Mouse (Mus musculus) forebrain, embryonic 12.5 days (tissue): ENCODE results near the gene Gfi1b. TPM values are rescaled to one million over a fixed set of nuclear protein-coding genes. Genes with fewer than 3 reads are reported as not detected.

Experiments
- ATAC-seq: fragments of 200-750 bp; cut with Nextera tagmentation; 2 replicates; pipeline ENCODE4 v1.8.0; 2017; ENCODE audit warnings: moderate TSS enrichment; ENCODE audit not compliant: low FRiP score
- H3K27ac ChIP-seq: fragments of 300-500 bp; sonication (generic); 2 replicates; pipeline ENCODE4 v1.5.1; 2016; ENCODE audit warnings: mild to moderate bottlenecking
- H3K27me3 ChIP-seq: fragments of 300-500 bp; sonication (generic); 2 replicates; pipeline ENCODE4 v1.6.1; 2016; ENCODE audit warnings: mild to moderate bottlenecking
- H3K36me3 ChIP-seq: fragments of 300-500 bp; sonication (generic); replicated peaks from 2 replicates; pipeline ENCODE4 v1.6.1; 2016; ENCODE audit warnings: mild to moderate bottlenecking
- H3K4me1 ChIP-seq: fragments of 300-500 bp; sonication (generic); 2 replicates; pipeline ENCODE4 v1.6.1; 2016
- H3K4me2 ChIP-seq: fragments of 300-500 bp; sonication (generic); 2 replicates; pipeline ENCODE4 v1.6.1; 2016; ENCODE audit warnings: mild to moderate bottlenecking, moderate library complexity
- H3K4me3 ChIP-seq: fragments of 300-500 bp; sonication (generic); replicated peaks from 2 replicates; pipeline ENCODE4 v1.5.1; 2016; ENCODE audit warnings: mild to moderate bottlenecking
- H3K9ac ChIP-seq: fragments of 300-500 bp; sonication (generic); 2 replicates; pipeline ENCODE4 v1.6.1; 2016; ENCODE audit warnings: mild to moderate bottlenecking
- H3K9me3 ChIP-seq: fragments of 300-500 bp; sonication (generic); 2 replicates; pipeline ENCODE4 v1.6.1; 2016
- WGBS: fragments of 180-500 bp; shearing (Covaris S2); methylation state at CpG from one replicate; pipeline ENCODE4 v1.1.7; 2016; 5-methylcytosine and 5-hydroxymethylcytosine counted together
- polyA plus RNA-seq: library from polyadenylated mRNA; unstranded; fragments of >200 nt; fragmentation: Nextera tagmentation; extraction: Ambion mirVana; gene quantifications from 2 replicates; pipeline ENCODE4 v1.2.1, GENCODE M21; 2016

Gene Gfi1b
- polyA plus RNA-seq, 1 experiment from 2014 or later: 2.0 TPM

DNA sequence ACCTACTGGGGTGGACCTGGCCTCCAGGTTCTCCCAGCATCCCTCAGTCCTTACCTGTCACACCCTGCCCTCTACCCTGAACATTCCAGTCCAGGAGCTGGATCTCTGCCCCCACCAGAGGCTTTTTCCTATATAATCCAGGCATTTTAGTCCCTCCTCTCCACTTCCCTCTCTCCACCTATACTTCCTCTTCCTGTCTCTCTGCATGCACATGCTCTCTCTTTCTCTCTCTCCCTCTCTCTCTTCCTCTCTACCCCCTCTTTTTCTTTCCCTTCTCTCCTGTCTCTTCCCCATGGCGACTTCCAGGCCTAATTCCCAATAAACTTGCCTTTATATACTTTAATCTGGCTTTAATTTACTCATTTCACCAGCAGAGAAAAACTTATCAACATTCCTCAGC is 33.2 kb downstream of the Gfi1b start:
- no peaks in the 10 kb centered on the region for H3K36me3 ChIP-seq
- H3K27ac ChIP-seq: no peak overlapping the region
- no peak overlapping the region for H3K4me2 ChIP-seq
- peaks cover 32% of the 10 kb centered on the region for H3K27me3 ChIP-seq
- WGBS: 34% methylated on average over 1 of the region's 1 CpGs
- no peak overlapping the region for H3K9ac ChIP-seq
- no peak overlapping the region for H3K4me3 ChIP-seq
- no peaks in the 10 kb centered on the region for H3K9me3 ChIP-seq
- ATAC-seq: no peak
- peaks cover 2% of the 10 kb centered on the region for H3K4me1 ChIP-seq

DNA sequence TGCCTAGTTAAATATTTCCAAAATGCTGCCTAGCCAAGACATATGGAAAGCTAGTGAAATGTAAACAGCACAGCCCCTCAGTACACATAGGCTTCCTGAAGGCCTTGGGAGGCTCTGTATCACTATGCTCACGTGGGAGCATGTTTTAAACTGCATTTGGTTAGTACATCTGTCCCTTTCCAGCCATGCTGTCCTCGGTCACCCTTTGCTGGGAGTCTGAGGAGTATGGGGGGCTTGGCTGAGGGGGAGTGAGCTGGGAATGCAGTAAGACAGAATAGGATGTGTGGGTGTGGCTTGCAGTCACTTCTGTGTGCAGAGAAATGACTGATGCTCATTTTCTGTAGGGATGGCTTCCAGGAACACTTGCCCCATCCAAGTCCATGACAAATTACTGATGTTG is 36.1 kb downstream of the Gfi1b start:
- H3K27ac ChIP-seq: no peak overlapping the region

DNA sequence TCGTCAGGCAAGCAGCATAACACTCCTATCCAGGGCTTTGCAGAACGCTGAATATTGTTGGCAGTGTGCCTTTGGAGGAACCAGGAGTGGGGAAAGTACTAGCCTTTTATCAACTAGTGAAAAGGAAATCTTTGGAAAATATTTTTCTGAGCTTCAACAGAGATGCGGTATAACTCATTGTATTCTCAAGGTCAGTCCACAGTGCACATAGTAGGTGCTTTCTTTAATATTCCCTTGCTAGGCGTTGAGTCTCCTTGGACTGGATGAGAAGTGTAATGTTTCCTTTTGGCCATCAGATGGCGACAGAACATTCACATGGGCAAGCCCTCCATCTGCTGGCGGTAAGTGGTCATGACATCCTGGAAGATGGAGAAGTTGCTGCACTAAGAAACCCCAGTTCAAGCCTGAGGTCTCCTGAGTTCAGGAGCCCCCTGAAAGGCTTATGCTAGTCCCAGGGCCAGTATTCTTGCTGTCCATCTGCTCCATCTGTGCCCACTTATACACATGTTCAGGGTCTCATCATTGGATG is 36.7 kb downstream of the Gfi1b start:
- Histone ChIP-seq H3K9ac (no peak overlapping the region), H3K4me3 (no peak overlapping the region), H3K27ac (no peak overlapping the region), H3K27me3 (peaks cover 15% of the 10 kb centered on the region), H3K36me3 (no peaks in the 10 kb centered on the region), H3K9me3 (no peaks in the 10 kb centered on the region), H3K4me1 (peaks cover 19% of the 10 kb centered on the region), H3K4me2 (no peak overlapping the region)
- no peak for ATAC-seq
- WGBS: 19% methylated on average over 6 of the region's 6 CpGs

More for the DNA sequence above, 36.1 kb downstream of the Gfi1b start:
- H3K4me2 ChIP-seq: no peak overlapping the region
- H3K36me3 ChIP-seq: no peaks in the 10 kb centered on the region
- H3K27me3 ChIP-seq: peaks cover 20% of the 10 kb centered on the region
- H3K4me1 ChIP-seq: peaks cover 19% of the 10 kb centered on the region
- H3K9ac ChIP-seq: no peak overlapping the region
- H3K4me3 ChIP-seq: no peak overlapping the region
- no peaks in the 10 kb centered on the region for H3K9me3 ChIP-seq
- WGBS: 53% methylated on average over 2 of the region's 2 CpGs
- ATAC-seq: no peak

DNA sequence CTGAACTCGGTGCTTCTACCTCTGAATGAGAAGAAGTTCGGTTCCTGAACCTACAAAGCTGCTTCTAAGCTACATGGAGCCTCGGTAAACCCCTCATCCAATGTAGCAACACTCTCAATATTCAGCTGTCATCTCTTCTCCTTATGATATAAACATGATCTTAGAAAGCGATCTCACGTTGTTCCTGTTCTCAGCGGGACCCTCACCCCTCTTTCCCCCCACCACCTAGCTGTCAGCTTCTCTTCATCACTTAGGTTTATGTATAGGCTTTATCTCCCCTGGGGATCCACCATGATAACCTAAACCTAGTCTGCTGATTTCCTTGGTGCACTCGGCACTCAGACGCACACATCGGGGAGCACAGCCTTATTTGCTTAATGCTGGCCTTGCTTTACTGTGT is 38.1 kb downstream of the Gfi1b start, which contains the start of gene Gtf3c5:
TSS of gene Gtf3c5 (minus strand) at position 101 of the 400 bp plus-strand sequence.
- peaks cover 14% of the 10 kb centered on the region for H3K36me3 ChIP-seq
- 78% methylated on average over 9 of the region's 9 CpGs for WGBS
- no peak for ATAC-seq
- peaks cover 19% of the 10 kb centered on the region for H3K4me1 ChIP-seq
- H3K9me3 ChIP-seq: no peaks in the 10 kb centered on the region
- peaks cover 15% of the 10 kb centered on the region for H3K27me3 ChIP-seq
- peak within 1 kb of the TSS; percentile 72 for H3K4me3 ChIP-seq
- H3K4me2 ChIP-seq: peak within 1 kb of the TSS; percentile 68
- peak within 1 kb of the TSS; percentile 89 for H3K27ac ChIP-seq
- H3K9ac ChIP-seq: peak within 1 kb of the TSS; percentile 80

DNA sequence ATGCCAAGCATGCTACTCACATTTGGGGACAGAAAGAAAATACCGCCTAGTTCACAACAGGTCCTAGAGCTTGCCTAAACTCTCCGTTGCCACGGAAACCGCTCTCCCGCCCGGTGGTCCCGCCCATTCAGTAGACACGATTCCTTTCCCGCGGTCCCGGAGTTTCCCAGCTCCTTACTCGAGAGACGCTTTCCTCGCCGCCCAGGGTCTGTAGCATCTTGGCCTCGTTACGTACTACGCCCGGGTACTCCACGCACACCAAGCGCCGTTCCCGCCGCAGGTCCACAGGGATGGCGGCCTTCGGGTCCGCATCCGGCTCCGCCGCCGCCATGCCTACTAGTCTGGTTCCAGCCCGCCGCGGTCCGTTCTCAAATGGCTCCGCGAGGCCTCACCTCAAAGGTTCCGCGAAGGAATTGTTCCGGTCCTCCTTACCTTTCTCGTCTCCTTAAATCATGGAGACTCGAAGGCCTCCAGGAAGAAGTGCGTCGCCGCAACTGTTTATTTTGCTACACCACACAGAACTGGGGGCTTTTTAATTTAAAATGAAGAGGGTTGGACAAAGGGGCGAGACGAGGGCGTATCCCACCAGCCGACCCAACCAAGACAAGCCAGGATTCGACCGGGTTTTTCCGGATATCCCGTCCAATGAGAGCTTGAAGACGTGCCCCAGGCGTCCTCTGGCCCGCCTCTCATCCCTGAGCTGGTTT is 39.0 kb downstream of the Gfi1b start:
- Histone ChIP-seq H3K4me2 (peak overlapping the region; percentile 68), H3K9me3 (no peaks in the 10 kb centered on the region), H3K4me3 (peak overlapping the region; percentile 72), H3K36me3 (peaks cover 22% of the 10 kb centered on the region), H3K27me3 (peaks cover 10% of the 10 kb centered on the region; the same call in 1 of the 2 replicates), H3K27ac (peak overlapping the region; percentile 89), H3K4me1 (peaks cover 19% of the 10 kb centered on the region), H3K9ac (peak overlapping the region; percentile 80)
- under 1% methylated on average over 56 of the region's 56 CpGs for WGBS
- peak; percentile 93 for ATAC-seq

DNA sequence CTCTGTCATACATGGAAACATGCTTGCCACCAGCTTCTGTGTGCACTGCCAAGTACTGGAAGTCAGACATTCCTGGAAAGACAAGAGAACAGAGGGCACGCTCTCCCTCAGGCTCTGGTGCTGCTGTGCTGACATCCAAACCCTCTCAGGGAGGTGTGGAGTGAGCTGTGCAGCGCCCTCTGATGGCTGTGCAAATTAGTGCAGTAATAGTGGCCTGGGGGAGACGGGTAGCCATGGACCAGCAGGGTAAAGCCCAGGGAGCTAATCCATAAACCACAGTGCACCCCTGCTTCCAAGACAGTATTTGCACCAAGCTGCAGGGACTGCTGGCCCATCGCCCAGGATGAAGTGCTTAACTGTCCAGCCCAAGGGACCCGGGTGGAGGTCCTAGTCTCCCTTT is 43.8 kb downstream of the Gfi1b start:
- H3K27me3 ChIP-seq: no peaks in the 10 kb centered on the region
- H3K27ac ChIP-seq: no peak overlapping the region
- no peak for ATAC-seq
- WGBS: 66% methylated on average over 5 of the region's 5 CpGs
- no peaks in the 10 kb centered on the region for H3K9me3 ChIP-seq
- H3K36me3 ChIP-seq: peaks cover 68% of the 10 kb centered on the region
- H3K4me2 ChIP-seq: no peak overlapping the region
- H3K4me1 ChIP-seq: peaks cover 14% of the 10 kb centered on the region
- no peak overlapping the region for H3K9ac ChIP-seq
- no peak overlapping the region for H3K4me3 ChIP-seq

DNA sequence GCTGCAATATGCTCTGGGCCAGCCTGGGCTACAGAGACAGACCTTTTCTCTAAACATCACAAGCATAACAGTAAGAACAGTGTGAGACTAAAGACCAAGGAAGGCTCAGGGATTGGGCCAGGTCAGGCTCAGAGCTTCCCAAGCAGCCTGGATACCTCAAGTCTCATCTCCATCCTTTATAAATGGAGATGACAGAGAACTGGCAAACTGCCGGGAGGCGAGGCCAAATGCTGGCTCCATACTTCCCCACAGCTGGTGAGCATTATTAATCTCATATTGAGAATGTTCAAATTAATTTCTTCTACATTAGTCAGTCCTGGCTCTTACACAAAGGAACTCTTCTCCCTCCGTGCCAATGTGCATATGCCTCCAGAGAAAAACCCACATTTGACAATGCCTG is 45.0 kb downstream of the Gfi1b start:
- Histone ChIP-seq H3K36me3 (peaks cover 80% of the 10 kb centered on the region), H3K27me3 (no peaks in the 10 kb centered on the region), H3K4me1 (peaks cover 8% of the 10 kb centered on the region), H3K4me3 (no peak overlapping the region), H3K27ac (no peak overlapping the region), H3K9ac (no peak overlapping the region), H3K4me2 (no peak overlapping the region), H3K9me3 (no peaks in the 10 kb centered on the region)
- ATAC-seq: no peak
- WGBS: 92% methylated on average over 3 of the region's 3 CpGs

DNA sequence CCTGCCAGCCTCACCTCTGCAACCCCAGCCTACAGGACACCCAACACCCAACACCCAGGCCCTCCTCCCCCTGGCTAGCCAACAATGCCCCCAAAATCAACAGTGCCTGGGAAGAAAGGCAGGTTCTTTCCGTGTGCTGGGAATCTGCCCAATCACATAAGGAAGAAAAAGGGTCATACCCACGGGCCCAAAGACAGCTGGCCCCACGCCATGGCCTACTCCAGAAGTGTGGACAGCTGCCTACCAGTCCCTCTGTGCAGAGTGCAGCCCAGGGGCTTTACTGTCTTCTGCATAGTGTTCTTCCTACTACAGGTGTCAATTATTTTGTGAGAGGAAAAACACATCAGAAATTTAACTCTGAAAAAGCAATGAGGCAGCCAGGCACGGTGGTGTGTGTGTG is 46.4 kb downstream of the Gfi1b start:
- Histone ChIP-seq H3K9me3 (no peaks in the 10 kb centered on the region), H3K4me1 (no peaks in the 10 kb centered on the region), H3K27ac (no peak overlapping the region), H3K36me3 (peaks cover 93% of the 10 kb centered on the region), H3K4me2 (no peak overlapping the region), H3K27me3 (no peaks in the 10 kb centered on the region), H3K4me3 (no peak overlapping the region), H3K9ac (no peak overlapping the region)
- no peak for ATAC-seq
- 86% methylated on average over 4 of the region's 4 CpGs for WGBS

DNA sequence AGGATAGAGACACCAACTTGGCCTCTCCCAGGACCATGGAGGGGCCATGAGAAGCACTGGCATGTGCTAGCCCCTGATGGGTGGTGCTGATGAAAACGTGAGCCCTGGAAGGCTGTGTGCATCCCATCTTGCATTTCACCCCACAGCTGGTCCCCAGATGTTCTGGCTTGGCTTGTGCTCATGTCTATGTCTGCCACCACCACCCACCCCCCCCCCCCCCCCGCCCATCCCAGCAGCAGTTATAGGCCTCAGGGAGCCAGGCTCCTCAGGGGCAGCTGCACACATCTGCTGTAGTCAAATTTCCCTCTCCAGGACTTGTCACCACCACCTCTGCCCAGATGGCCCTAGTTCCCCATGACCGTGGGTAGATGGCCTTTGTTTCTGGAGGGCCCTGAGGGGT is 51.9 kb downstream of the Gfi1b start:
- H3K4me3 ChIP-seq: no peak overlapping the region
- H3K4me1 ChIP-seq: no peaks in the 10 kb centered on the region
- no peaks in the 10 kb centered on the region for H3K27me3 ChIP-seq
- H3K36me3 ChIP-seq: peaks cover 96% of the 10 kb centered on the region
- H3K9ac ChIP-seq: no peak overlapping the region
- no peak for ATAC-seq
- H3K4me2 ChIP-seq: no peak overlapping the region
- 81% methylated on average over 2 of the region's 3 CpGs for WGBS
- no peaks in the 10 kb centered on the region for H3K9me3 ChIP-seq
- H3K27ac ChIP-seq: no peak overlapping the region

DNA sequence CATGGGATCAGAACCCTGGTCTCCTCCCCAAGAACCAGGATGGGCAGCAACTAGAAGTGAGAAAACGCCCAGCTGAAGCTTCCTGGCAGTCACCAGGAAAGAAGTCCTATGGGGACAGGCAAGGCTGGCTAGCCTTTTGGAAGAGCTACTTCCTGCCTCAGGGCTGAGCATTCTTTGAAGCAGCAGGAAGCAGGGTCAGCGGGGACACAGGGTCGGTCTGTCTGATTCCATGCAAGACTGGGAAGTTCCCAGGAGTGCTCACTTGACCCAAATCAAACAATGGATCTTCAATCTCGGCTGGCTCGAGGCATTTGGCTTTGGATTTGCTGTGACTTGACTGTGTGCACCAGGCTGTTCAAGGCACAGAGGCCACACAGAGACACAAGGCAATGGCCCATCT is 55.2 kb downstream of the Gfi1b start:
- Histone ChIP-seq H3K9me3 (no peaks in the 10 kb centered on the region), H3K27ac (no peak overlapping the region), H3K4me2 (no peak overlapping the region), H3K9ac (no peak overlapping the region), H3K4me1 (no peaks in the 10 kb centered on the region), H3K27me3 (no peaks in the 10 kb centered on the region), H3K4me3 (no peak overlapping the region), H3K36me3 (peaks cover 65% of the 10 kb centered on the region)
- WGBS: 82% methylated on average over 5 of the region's 5 CpGs
- ATAC-seq: no peak

DNA sequence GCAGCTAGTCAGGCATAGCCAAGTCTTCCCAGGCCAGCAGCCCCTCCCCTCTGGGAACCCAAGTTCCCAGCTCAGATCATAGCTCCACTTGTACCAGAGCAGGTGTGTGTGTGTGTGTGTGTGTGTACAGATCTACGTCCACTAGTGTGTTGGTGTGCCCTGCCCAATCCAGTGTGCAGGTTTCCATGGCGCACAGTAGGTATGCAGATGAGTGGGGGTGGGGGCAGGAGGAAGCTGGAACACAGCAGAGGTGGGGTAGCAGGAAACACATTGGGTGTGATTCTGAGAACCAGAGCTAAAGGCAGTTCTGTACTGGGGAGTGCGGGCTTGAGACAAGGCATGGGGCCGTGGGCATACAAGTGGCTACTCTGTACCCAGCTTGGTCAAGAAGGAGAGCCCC is 57.4 kb downstream of the Gfi1b start:
- H3K4me1 ChIP-seq: no peaks in the 10 kb centered on the region
- WGBS: 88% methylated on average over 4 of the region's 4 CpGs
- H3K4me2 ChIP-seq: no peak overlapping the region
- no peak for ATAC-seq
- H3K4me3 ChIP-seq: no peak overlapping the region
- H3K27me3 ChIP-seq: no peaks in the 10 kb centered on the region
- no peak overlapping the region for H3K9ac ChIP-seq
- H3K9me3 ChIP-seq: no peaks in the 10 kb centered on the region
- no peak overlapping the region for H3K27ac ChIP-seq
- peaks cover 45% of the 10 kb centered on the region for H3K36me3 ChIP-seq

DNA sequence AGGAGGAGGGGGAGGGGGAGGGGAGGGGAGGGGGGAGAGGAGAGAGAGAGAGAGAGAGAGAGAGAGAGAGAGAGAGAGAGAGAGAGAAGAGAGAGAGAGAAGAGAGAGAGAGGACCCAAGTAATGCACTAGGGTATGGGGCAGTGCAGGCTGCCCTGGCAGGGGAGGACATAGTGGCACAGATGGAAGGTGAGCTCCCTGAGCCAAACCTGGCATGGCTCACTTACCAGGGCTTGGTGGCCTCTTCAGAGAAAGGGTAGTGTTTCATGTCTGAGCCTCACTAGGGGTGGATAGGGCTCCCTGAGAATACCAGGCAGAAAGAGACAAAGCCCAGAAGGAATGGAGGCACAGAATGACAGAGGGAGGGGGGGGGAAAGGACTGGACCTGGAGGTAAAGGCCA is 58.0 kb downstream of the Gfi1b start:
- H3K4me1 ChIP-seq: no peaks in the 10 kb centered on the region
- no peaks in the 10 kb centered on the region for H3K9me3 ChIP-seq
- H3K27me3 ChIP-seq: no peaks in the 10 kb centered on the region
- ATAC-seq: no peak
- H3K9ac ChIP-seq: no peak overlapping the region
- peaks cover 39% of the 10 kb centered on the region for H3K36me3 ChIP-seq
- no peak overlapping the region for H3K27ac ChIP-seq
- no peak overlapping the region for H3K4me3 ChIP-seq
- no peak overlapping the region for H3K4me2 ChIP-seq

DNA sequence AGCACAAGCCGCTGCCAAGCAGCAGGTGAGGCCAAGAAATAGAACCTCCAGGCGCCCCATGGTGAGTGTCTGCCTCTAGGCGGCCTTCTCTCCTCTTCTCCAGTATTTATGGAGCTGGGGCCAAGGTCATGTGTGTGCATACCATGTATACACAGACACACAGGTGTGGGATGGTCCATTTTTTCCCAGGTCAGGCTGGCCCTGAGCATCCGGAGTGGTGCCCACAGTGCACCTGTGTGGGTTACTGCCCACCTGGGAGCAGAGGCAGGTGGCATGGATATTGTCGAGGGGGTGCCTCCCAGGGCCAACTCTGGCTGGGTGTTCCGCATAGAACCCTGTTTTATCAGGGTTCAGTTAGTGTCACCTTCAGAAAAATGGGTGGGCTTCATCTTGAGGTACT is 58.5 kb downstream of the Gfi1b start, which contains the start of gene Cel:
TSS of gene Cel (minus strand) at position 101 of the 400 bp plus-strand sequence.
- ATAC-seq: no peak
- Histone ChIP-seq H3K27me3 (no peaks in the 10 kb centered on the region), H3K36me3 (peaks cover 34% of the 10 kb centered on the region), H3K9ac (no peak within 1 kb of the TSS), H3K9me3 (no peaks in the 10 kb centered on the region), H3K4me3 (no peak within 1 kb of the TSS), H3K4me1 (no peaks in the 10 kb centered on the region), H3K27ac (no peak within 1 kb of the TSS), H3K4me2 (no peak within 1 kb of the TSS)
- WGBS: 71% methylated on average over 6 of the region's 6 CpGs
